Mouse (Mus musculus): Measurements from ENCODE around the gene Dbf4. TPM values are rescaled to one million over a fixed set of nuclear protein-coding genes. Genes with fewer than 3 reads are reported as not detected.
A peak's percentile ranks its signal among the peaks of the same experiment; 100 is the strongest.

Gene Dbf4
- polyA plus RNA-seq, 1 experiment: 49.5 TPM

GRCm38 (mm10) chr5:8422932-8423928 is 714 bp upstream of the Dbf4 start:
- TF ChIP-seq CTCF (IDR thresholded peaks at IDR 0.05; ENCODE audit: control insufficient read depth, insufficient read depth, low read length): no peak
- no peak for TF ChIP-seq POLR2A (IDR thresholded peaks at IDR 0.05; ENCODE audit: borderline replicate concordance, control insufficient read depth, low read depth, low read length)
- H3K4me3 ChIP-seq (replicated peaks; ENCODE audit: control insufficient read depth, low read depth, low read length): peak overlapping the region; percentile 98
- peak overlapping the region; percentile 88 for H3K27ac ChIP-seq (ENCODE audit: control insufficient read depth, insufficient read depth, low read depth, low read length, poor library complexity)
- 3% methylated on average over 40 of the region's 40 CpGs for WGBS
- no peaks in the 10 kb centered on the region; the same call in 1 of the 2 replicates for H3K4me1 ChIP-seq (ENCODE audit: control insufficient read depth, insufficient read depth, low read length)

GRCm38 (mm10) chr5:8421424-8421823 is 1.1 kb downstream of the Dbf4 start:
- WGBS: 28% methylated on average over 3 of the region's 3 CpGs
- Histone ChIP-seq H3K4me3 (replicated peaks; ENCODE audit: control insufficient read depth, low read depth, low read length) (peak overlapping the region; percentile 40), H3K27ac (ENCODE audit: control insufficient read depth, insufficient read depth, low read depth, low read length, poor library complexity) (no peak overlapping the region), H3K4me1 (ENCODE audit: control insufficient read depth, insufficient read depth, low read length) (no peaks in the 10 kb centered on the region; the same call in 1 of the 2 replicates)
- no peak for TF ChIP-seq CTCF (IDR thresholded peaks at IDR 0.05; ENCODE audit: control insufficient read depth, insufficient read depth, low read length)

GRCm38 (mm10) chr5:8417443-8417842 is 5.1 kb downstream of the Dbf4 start:
- Histone ChIP-seq H3K4me3 (replicated peaks; ENCODE audit: control insufficient read depth, low read depth, low read length) (no peak overlapping the region), H3K4me1 (ENCODE audit: control insufficient read depth, insufficient read depth, low read length) (no peaks in the 10 kb centered on the region), H3K27ac (ENCODE audit: control insufficient read depth, insufficient read depth, low read depth, low read length, poor library complexity) (no peak overlapping the region)
- 65% methylated on average over 1 of the region's 1 CpGs for WGBS
- TF ChIP-seq CTCF (IDR thresholded peaks at IDR 0.05; ENCODE audit: control insufficient read depth, insufficient read depth, low read length) (no peak), POLR2A (IDR thresholded peaks at IDR 0.05; ENCODE audit: borderline replicate concordance, control insufficient read depth, low read depth, low read length) (no peak)

GRCm38 (mm10) chr5:8416683-8417413 is 5.7 kb downstream of the Dbf4 start:
- Histone ChIP-seq H3K4me1 (ENCODE audit: control insufficient read depth, insufficient read depth, low read length) (no peaks in the 10 kb centered on the region), H3K27ac (ENCODE audit: control insufficient read depth, insufficient read depth, low read depth, low read length, poor library complexity) (no peak overlapping the region), H3K4me3 (replicated peaks; ENCODE audit: control insufficient read depth, low read depth, low read length) (no peak overlapping the region)
- TF ChIP-seq POLR2A (IDR thresholded peaks at IDR 0.05; ENCODE audit: borderline replicate concordance, control insufficient read depth, low read depth, low read length): no peak
- TF ChIP-seq CTCF (IDR thresholded peaks at IDR 0.05; ENCODE audit: control insufficient read depth, insufficient read depth, low read length): no peak
- WGBS: 57% methylated on average over 3 of the region's 3 CpGs

GRCm38 (mm10) chr5:8408746-8409145 is 13.8 kb downstream of the Dbf4 start:
- 82% methylated on average over 4 of the region's 4 CpGs for WGBS
- TF ChIP-seq CTCF (IDR thresholded peaks at IDR 0.05; ENCODE audit: control insufficient read depth, insufficient read depth, low read length) (no peak), POLR2A (IDR thresholded peaks at IDR 0.05; ENCODE audit: borderline replicate concordance, control insufficient read depth, low read depth, low read length) (no peak)
- Histone ChIP-seq H3K4me1 (ENCODE audit: control insufficient read depth, insufficient read depth, low read length) (no peaks in the 10 kb centered on the region), H3K4me3 (replicated peaks; ENCODE audit: control insufficient read depth, low read depth, low read length) (no peak overlapping the region), H3K27ac (ENCODE audit: control insufficient read depth, insufficient read depth, low read depth, low read length, poor library complexity) (no peak overlapping the region)

GRCm38 (mm10) chr5:8397587-8398249 is 24.8 kb downstream of the Dbf4 start:
- Histone ChIP-seq H3K4me3 (replicated peaks; ENCODE audit: control insufficient read depth, low read depth, low read length) (no peak overlapping the region), H3K27ac (ENCODE audit: control insufficient read depth, insufficient read depth, low read depth, low read length, poor library complexity) (no peak overlapping the region), H3K4me1 (ENCODE audit: control insufficient read depth, insufficient read depth, low read length) (no peaks in the 10 kb centered on the region)
- TF ChIP-seq CTCF (IDR thresholded peaks at IDR 0.05; ENCODE audit: control insufficient read depth, insufficient read depth, low read length): no peak
- no peak for TF ChIP-seq POLR2A (IDR thresholded peaks at IDR 0.05; ENCODE audit: borderline replicate concordance, control insufficient read depth, low read depth, low read length)
- 96% methylated on average over 13 of the region's 13 CpGs for WGBS

- Histone ChIP-seq H3K27ac (ENCODE audit: control insufficient read depth, insufficient read depth, low read depth, low read length, poor library complexity) (no peak overlapping the region), H3K4me1 (ENCODE audit: control insufficient read depth, insufficient read depth, low read length) (no peaks in the 10 kb centered on the region), H3K4me3 (replicated peaks; ENCODE audit: control insufficient read depth, low read depth, low read length) (no peak overlapping the region)
- WGBS: 76% methylated on average over 1 of the region's 1 CpGs
- TF ChIP-seq CTCF (IDR thresholded peaks at IDR 0.05; ENCODE audit: control insufficient read depth, insufficient read depth, low read length) (no peak), POLR2A (IDR thresholded peaks at IDR 0.05; ENCODE audit: borderline replicate concordance, control insufficient read depth, low read depth, low read length) (no peak)
Observed at GRCm38 (mm10) chr5:8393891-8394583, 28.5 kb downstream of the Dbf4 start.
